Mouse (Mus musculus) left cerebral cortex, postnatal 25 days (tissue): Measurements from ENCODE around the gene Tmtc1. TPM values are rescaled to one million over a fixed set of nuclear protein-coding genes. Genes with fewer than 3 reads are reported as not detected.
A peak's percentile ranks its signal among the peaks of the same experiment; 100 is the strongest.

Experiments
- DNase-seq, 2 experiments: peaks; one replicate each; pipeline ENCODE4 v3.0.0; 2022; ENCODE audit warnings: low spot score in 2 of 2, mixed read lengths in 1 of 2
- intact Hi-C: fragments of 180-260 bp; cut with DNase I; formaldehyde crosslinking; loops from one replicate; pipeline ENCODE4 v1.15.1; 2025
- total RNA-seq, 2 experiments: library from RNA; stranded (reverse); gene quantifications; 2 replicates each; pipeline ENCODE4 v1.2.3; 2021

Gene Tmtc1
- 10 to 100 TPM; 47.9 to 56.8 TPM for total RNA-seq

DNA sequence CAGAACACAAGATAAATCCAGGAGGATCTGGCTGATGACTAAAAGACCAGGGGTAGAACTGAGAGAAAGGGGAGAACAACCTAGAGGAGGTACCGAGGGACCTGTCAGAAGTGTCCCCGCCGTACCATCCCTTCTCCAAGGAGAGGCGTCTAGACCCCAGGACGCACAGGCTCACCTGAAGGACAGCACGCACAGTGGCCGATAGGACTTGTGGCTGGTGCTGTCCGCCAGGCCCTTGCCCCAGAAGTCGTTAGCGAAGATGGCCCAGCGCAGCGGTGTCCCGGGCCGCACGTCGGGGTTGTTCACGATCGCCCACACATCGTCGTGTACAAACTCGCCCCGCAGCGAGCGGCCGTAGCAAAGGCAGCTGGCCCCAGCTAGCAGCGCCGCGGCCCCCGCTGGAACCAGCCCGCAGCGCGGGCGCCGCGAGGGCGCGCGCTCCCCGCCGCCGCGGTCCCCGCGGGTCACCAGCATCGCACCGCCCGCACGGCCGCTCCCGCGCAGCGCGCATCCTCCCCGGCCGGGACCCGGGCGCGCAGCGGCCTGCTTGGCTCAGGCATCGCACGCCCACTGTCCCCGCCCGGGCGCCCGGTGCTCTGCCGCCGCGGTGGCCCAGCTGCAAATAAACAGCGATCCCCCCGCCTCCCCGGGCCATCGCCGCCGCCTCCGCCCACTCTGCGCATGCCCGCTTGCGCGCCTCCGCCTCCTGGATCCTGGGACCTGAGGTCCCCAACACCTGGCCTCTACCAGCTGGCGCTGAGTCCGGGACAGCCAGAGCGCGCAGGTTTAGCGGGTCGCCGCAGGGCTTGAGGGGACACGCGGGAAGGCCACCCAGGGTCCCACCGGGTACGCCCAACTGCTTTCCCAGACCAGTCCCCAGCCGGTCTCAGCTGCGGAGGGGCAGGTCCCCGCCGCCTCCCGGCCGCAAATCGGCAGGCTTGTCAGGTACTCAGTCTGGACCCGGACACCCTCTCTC is at the start of gene Tmtc1:
Gene Tmtc1, minus strand, starts transcription at position 664 of the 976 bp plus-strand sequence.
- DNase-seq, result peak; percentile 71 to 74
- intact Hi-C loops, result loop anchor here (5.0 kb wide), 6 partner anchors 78 to 308 kb away; no protein-coding TSS in a partner anchor

DNA sequence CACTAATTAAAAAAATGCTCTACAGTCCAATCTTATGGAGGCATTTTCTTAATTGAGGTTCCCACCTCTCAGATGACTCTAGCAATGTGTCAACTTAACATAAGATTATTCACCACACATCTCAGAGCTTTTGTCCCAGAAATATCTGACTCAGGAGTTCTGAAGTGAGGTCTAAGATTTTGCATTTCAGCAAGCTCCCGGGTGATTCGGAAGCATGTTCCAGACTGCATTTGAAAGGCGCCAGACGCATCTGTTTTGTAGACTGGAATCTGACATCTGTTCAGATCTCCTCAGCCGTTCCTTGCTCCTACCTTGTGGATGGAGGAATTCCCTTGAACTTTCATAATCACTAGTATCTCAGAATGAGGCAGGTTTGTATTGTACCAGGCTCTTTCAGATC is 47.7 kb upstream of the Tmtc1 start:
- DNase-seq, result peak in 1 of 2 experiments; percentile 21
- intact Hi-C loops, result no loop called here

DNA sequence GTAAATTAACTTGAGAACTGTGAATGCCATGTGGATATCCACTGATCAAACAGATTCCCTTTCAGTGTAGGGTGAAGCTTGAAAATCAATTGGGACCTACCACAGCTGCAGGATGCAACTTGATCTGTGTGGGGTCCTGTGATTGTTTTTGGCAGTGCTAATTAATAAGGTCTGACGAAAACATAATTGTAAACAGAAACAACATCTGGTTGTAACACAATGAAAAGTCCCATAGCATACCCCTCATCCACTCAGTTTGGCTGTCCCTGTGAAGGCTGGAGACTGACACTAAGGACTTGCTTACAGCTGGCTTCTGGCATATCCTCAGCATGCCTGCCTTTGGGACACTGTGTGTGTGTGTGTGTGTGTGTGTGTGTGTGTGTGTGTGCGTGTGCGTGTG is 42.6 kb upstream of the Tmtc1 start:
- no peak for DNase-seq
- intact Hi-C loops, result no loop called here

DNA sequence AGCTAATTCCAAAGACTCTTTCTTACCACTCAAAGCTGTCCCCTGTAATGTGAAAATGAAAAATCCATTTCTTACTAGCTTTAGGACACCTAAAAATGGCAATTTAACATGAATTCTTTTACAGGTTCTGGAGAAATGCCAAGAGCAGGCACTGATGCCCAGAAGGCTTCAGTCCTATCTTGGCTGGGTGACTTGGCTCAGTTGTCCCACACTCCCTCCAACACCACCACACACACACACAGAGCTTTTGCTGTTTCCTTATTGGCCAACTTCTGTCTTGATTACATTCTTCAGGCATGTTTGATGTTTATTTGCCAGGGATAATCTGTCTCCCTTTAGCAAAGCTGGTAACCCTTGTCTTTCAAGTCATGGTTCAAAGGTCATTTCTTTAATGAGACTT is 37.7 kb upstream of the Tmtc1 start:
- intact Hi-C loops, result no loop called here
- DNase-seq, result no peak

DNA sequence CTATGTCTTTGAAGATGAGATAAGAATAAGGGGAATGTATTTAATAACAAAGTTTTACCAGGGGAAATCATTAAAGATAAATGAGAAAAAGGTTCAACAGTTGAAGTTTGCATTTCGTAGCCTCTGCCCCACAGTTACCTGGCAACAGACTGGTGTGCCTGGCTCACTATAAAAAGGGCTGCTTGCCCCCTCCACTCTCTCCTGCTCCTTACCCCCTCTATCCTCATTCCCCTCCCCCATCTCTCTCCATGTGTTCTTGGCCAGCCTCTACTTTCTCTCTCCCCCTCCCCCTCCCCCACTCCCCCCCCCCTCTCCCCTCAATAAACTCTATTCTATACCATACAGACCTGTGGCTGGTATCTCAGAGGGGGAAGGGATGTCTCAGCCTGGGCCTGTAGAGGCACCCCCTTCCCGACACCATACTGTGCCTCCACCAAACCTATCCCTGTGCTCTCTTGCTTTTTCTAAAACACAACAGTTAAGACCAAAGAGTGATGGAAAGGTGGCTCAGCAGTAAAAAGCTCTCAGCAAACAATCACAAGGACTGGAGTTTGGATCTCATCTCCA is 35.6 kb upstream of the Tmtc1 start:
- no peak for DNase-seq
- intact Hi-C loops, result no loop called here

DNA sequence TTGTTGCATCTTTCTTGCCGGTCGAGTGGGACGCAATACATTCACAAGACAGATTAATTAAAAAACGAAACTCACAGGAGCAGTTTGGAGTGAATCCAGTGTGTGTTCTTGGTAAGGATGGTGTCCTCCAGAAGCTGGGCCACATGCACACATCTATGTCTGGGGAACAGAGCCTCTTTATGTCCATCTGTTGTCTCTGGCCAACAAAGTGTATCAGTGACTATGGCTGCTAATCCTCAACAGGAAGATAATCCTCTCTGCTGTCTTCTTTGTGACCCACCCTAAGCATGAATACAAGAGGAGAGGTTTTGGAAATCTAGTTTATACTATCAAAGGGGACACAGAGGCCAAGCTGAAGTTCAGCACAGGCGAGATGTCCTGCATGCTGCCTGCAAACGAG is 34.2 kb upstream of the Tmtc1 start:
- no peak for DNase-seq
- intact Hi-C loops, result no loop called here

DNA sequence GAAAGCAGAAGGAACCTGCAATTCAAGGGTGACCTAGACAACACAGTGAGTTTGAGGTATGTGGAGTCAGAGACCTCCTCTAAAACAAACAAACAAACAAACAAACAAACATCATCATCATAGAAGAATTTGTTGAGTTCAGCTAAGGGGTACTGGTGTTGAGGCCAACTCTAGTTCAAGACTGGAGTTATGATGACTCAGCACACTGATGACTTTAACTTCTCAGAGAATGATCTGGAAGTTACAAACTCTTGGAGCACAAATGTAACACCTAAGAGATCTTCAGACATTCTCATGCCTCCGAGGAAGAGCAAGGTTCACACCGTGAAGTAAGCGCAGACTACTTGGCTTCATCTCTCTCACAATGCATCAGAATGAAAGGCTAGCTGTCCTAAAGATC is 28.1 kb upstream of the Tmtc1 start:
- DNase-seq, result no peak
- intact Hi-C loops, result no loop called here

DNA sequence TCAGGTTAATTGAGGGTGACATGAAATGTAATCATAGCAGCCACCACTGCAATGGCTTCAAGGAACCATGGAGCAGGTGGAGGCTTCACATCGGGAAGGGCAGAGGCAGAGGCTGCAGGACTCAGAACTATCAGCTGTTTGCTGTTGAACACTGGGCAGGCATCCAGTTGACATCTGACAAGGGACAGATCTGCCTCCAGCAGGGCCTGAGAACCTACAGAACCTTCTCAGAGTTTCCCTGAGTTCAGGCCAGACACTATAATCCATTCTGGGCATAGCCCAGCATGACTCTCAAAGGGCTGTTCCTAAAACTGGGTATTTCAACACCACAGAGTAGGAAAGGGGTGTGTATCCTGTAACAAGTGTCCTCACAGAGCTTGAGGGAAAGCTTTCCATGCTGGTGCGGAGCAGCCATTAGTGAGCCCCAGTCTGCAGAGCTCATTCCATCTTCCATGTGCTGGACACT is 23.8 kb upstream of the Tmtc1 start:
- no peak for DNase-seq
- intact Hi-C loops, result no loop called here

DNA sequence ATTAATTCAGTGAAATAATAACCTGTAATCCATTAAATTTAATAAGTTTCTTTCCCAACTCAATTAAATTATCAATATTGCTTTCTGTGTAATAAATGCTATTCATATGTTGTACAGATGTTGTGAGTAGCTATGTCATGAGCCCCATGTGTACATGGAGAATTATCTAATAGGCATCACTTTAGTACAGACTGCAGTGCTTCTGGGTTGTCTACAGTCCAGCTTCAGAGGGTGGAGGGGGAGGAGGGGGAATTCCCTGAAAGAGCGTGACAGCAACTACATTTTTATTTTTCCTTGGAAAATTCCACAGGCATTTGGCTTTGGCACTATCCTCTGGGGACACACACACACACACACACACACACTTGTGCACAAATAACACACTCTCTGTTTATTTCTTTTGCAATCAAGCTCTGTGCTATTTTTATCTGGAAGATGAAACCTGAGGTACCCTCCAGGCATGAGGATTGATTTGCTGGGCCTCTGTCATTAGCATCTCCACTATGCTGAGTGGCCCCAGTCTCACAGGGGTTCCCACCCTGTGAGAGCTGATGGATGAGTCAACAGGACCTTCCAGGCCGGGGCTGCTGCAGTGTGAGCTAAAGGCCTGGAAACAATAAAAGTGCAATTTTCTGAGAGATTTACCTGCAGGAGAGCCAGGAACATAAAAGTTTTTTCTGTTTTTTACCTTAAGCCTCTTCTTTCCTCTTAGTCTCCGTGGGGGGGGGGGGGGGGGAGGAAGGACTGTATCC is 23.2 kb upstream of the Tmtc1 start:
- intact Hi-C loops, result no loop called here
- DNase-seq, result no peak

DNA sequence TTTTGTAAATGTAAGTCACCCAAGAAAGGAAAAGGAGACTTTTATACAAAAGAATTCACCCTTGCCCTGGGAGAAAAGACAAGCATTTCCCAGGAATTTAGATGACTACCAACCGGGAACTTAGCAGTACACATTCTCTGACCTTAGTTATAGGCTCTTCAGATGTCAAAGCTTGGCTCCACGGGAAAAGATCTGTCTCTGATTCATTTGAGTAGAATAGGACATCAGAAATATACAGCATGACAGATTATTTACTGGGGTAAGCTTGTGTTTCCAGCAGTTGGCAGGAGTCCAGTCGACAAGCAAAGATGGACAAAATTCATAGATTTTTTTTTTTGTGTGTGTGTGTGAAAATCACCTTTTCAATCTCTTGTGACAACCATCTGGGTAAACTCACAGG is 15.4 kb upstream of the Tmtc1 start:
- intact Hi-C loops, result no loop called here
- no peak for DNase-seq

DNA sequence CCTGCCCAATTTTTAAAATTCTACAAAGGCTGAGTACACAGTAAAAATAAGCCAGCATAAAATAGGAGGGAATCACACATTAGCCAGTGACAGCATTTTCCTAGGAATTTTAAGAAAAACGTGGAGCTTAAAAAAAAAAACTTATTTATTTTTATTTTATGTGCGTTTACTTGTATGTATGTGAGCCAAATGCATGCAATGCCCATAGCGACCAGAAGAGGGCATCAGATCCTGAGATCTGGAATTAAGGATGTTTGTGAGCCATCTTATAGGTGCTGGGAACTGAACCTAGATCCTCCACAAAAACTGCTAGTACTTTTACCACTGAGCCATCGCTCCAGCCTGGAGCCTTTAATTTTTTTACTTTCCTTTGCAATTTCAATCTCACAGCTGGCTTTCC is 11.3 kb upstream of the Tmtc1 start:
- DNase-seq, result no peak
- intact Hi-C loops, result no loop called here

DNA sequence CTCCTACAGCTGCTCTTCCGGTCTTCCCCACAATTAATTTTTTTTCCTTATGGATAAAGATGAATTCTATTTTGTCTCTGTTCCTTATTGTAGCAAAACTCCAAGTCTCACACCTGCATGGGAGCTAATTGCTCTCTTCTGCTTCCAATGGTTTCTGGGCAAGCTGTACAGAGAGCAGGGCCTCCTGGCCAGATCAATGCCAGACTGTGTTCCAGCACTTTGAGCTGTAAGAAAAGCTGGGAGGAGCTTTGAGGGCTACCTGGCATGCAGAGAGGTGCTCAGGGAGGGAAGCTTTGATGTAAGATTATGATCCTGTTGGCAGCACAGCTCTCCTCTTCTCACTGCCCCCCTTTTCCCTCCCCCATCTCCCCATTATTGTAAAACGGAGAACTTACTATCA is 10.6 kb upstream of the Tmtc1 start:
- intact Hi-C loops, result no loop called here
- no peak for DNase-seq

DNA sequence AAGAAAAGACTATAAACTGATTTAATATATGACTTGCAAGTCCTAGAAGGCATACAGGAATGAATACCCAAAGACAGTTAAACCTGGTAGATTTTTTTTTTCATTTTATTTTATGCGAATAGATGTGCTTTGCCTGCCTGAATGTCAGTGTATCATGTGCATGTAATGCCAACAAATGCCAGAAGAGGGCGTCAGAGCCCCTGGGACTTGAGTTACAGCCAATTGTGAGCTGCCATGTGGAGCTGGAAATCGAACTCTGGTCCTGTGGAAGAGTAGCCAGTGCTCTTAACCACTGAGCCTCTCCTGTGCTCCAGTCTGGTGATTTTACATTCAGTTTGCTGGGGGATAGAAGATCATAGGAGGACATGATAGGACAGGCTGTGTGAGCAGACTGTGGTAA is 4.0 kb upstream of the Tmtc1 start:
- intact Hi-C loops, result no loop called here
- DNase-seq, result no peak

DNA sequence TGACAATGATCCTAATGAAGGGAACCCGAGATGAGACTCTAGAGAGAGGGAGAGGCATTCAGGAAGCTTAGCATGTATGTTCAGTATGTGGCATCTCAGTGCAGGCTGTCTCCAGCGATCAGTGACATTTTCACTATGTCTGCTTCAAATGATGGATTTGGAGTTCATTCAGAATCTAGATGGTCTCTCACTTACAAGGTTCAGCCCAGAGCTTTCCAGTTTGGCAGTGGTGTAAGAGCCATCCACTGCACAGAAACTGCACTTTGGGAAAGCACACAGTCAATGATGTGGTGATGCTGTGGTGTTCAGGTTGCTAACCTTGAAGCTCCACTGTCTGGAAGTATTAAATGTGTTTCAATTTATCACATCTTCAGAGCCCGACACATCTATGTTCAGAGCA is 1.9 kb upstream of the Tmtc1 start:
- intact Hi-C loops, result no loop called here
- no peak for DNase-seq

DNA sequence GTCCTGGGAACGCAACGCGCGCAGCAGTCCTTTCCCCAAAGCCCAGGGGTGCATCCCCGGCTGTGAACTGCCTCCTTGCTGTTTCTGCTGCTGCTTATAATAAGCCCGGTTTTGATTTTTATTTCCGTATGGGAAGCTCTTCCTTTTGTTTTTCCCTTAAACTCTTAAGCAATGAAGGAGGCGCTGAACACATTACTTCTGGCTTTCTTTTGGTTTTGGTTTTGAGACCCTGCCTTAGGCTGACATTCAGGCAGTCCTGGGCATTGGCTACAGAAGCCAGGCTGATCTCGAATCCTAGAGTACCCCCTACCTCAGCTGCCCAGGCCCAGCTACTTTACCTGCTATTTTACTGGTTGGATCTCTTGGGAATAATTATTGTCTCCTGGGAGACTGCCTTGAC is 607 bp upstream of the Tmtc1 start:
- intact Hi-C loops, result loop anchor here (5.0 kb wide), 6 partner anchors 78 to 308 kb away; no protein-coding TSS in a partner anchor
- DNase-seq, result no peak

DNA sequence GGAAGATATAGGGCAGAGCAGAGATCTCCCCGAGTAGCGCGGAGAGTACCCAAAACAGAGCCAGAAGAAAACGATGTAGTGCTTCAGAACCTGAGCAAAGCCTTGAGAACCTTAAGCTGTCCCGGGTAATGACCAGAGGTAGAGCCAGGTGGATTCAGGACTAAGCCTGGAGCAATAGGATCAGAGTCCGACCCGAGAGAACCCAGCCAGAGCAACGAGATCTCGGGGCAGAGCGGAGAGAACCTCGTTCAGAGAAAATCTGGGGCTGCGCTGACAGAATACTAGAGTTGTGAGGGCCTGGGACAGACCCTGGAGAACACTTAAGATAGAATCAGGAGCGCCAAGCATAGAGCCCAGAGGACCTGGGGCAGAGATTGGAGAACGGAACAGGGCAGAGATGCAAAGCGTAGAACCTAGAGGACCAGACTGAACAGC is 881 bp downstream of the Tmtc1 start:
- peak; percentile 26 to 46 for DNase-seq
- intact Hi-C loops, result loop anchor here (5.0 kb wide), 6 partner anchors 79 to 309 kb away; no protein-coding TSS in a partner anchor

DNA sequence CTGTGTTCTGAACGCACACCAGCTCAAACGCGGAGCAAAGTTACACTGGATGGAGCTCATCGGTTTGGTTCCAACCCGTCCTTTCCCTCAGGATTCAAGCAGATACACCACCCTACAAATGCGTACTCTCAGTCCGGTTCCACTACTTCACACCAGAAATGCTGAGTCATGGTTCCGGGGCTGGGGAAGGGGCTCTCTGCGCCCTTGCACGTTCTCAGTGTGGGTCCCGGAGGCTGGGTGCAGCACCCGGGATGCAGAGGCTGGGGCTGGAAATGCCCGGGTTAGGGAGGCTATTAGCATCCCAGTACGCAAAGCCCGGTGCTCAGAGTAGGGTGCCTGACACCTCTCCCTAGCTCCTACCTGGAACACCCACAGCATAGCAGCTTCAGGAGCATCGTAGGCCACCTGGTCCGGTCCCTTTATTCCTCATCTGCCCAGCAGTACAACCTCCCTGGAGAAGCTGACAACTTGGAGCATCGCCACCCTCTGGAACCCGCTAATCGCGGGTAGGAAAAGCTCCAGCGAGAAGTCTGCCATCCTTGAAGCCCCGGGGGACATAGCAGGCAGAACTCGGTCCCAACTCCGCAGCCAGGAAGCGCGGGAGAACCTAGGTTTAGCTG is 1.4 kb downstream of the Tmtc1 start:
- peak; percentile 34 to 47 for DNase-seq
- intact Hi-C loops, result loop anchor here (5.0 kb wide), 6 partner anchors 80 to 310 kb away; no protein-coding TSS in a partner anchor

DNA sequence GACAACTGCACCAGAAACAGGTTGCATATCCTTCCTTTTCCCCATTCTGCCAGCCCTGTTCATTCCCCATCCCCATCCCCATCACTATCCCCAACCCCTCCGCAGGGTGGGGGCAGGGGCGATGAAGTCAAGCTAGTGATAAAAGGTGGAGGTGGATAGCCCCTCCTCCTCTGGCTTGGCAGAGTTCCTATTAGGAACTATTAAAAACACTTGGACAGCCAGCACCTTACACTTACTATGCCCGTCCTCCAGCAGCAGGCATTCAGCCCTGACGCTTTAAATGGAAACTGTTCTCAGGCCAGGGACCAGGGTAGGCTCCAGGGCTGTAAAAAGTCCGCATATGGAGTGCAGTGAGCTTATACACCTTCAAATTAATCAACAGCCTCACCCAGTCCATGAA is 2.3 kb downstream of the Tmtc1 start:
- intact Hi-C loops, result loop anchor here (5.0 kb wide), 6 partner anchors 80 to 310 kb away; no protein-coding TSS in a partner anchor

DNA sequence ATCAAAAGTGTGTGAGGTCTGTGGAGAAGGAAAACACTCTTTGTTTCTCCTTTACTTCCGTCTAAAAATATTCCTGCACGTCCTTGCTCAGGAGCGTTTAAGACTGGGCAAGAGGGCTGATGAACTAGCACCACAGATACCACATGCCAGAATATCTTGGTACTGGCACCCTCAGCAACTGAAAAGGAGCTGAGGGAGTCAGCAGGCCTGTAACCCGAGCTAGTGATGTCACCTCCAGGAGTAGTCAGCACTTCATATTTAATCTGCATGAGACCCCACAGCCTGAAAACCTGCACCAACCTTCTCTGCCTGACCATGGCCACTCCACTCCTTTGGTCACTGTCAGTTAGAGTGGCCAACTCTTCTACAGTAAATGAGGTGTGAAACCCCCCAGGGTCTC is 5.1 kb downstream of the Tmtc1 start:
- DNase-seq, result no peak
- intact Hi-C loops, result no loop called here

More for the DNA sequence above, 2.3 kb downstream of the Tmtc1 start:
- DNase-seq, result peak in 1 of 2 experiments; percentile 17

DNA sequence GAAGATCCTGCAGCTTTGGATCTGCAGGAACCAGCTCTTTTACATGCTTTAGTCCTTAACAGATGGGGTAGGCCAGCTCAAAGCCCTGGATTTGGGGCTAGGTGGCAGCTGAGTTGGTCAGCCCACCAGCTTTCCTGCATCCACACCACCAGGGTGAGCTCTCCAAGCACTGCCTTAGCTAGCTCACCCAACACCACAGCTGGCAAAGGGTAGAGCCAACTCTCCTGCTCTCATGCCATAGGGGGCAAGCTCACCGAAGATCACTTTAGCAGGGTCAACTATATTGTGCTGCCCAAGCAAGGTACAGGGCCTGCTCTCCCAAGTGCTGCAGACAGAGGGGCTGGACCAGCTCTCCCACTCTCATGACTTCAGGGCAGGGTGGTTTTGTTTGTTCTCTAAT is 6.6 kb downstream of the Tmtc1 start:
- no peak for DNase-seq
- intact Hi-C loops, result no loop called here
